Mouse (Mus musculus) CH12.LX (cell line): ENCODE results near the gene Sept12. TPM values are rescaled to one million over a fixed set of nuclear protein-coding genes. Genes with fewer than 3 reads are reported as not detected.

Experiments
- DNase-seq: peaks from one replicate; pipeline ENCODE4 v3.0.0-alpha.2; 2013; ENCODE audit errors: extremely low read depth
- H3K27ac ChIP-seq: 2 replicates; pipeline ENCODE4 v1.5.1; 2012; ENCODE audit warnings: low read depth, mild to moderate bottlenecking, control low read depth, moderate library complexity; ENCODE audit not compliant: insufficient read depth
- H3K27me3 ChIP-seq: replicated peaks from 2 replicates; pipeline ENCODE3; 2012; ENCODE audit warnings: inconsistent platforms
- H3K36me3 ChIP-seq, 2 experiments: replicated peaks in 1 of 2; 2 replicates each; pipeline versions ENCODE3 to v1.6.1; 2012; ENCODE audit warnings: inconsistent platforms in 1 of 2, low read length in 1 of 2, mild to moderate bottlenecking in 1 of 2, mixed read lengths in 1 of 2, moderate library complexity in 1 of 2; ENCODE audit not compliant: control insufficient read depth in 1 of 2, insufficient read depth in 1 of 2
- H3K4me1 ChIP-seq, 2 experiments: 2 replicates each; pipeline ENCODE4 v1.6.1; 2012; ENCODE audit warnings: inconsistent platforms in 1 of 2, moderate library complexity in 1 of 2; ENCODE audit not compliant: insufficient read depth in 2 of 2, control insufficient read depth in 1 of 2
- H3K4me2 ChIP-seq: 2 replicates; pipeline ENCODE4 v1.6.1; 2012; ENCODE audit warnings: low read depth, mild to moderate bottlenecking, control low read depth; ENCODE audit not compliant: poor library complexity, insufficient read depth, severe bottlenecking
- H3K4me3 ChIP-seq, 3 experiments: fragments of 150-350 bp in 1 of 3; sonication (generic) in 1 of 3; replicated peaks in 1 of 3; 2 replicates each; pipeline versions ENCODE3 to v1.5.1; 2011 to 2012; ENCODE audit warnings: low read depth in 2 of 3, low read length in 2 of 3, mild to moderate bottlenecking in 2 of 3, moderate library complexity in 2 of 3, control low read depth in 1 of 3, improper control_type of control experiment in 1 of 3, inconsistent platforms in 1 of 3, mixed read lengths in 1 of 3; ENCODE audit not compliant: poor library complexity in 1 of 3
- H3K79me2 ChIP-seq: replicated peaks from 2 replicates; pipeline ENCODE4 v1.6.1; 2012; ENCODE audit warnings: mild to moderate bottlenecking, moderate library complexity; ENCODE audit not compliant: control insufficient read depth, poor library complexity, insufficient read depth, severe bottlenecking; ENCODE audit errors: extremely low read depth
- H3K9ac ChIP-seq: 2 replicates; pipeline ENCODE4 v1.6.1; 2012; ENCODE audit warnings: low read depth, mild to moderate bottlenecking, control low read depth, moderate library complexity; ENCODE audit not compliant: insufficient read depth
- H3K9me3 ChIP-seq: replicated peaks from 2 replicates; pipeline ENCODE3; 2012; ENCODE audit warnings: low read length, inconsistent platforms, mixed read lengths
- BHLHE40 ChIP-seq: IDR thresholded peaks from 2 replicates; pipeline ENCODE4 v1.6.1; 2011; ENCODE audit warnings: mild to moderate bottlenecking, low read depth, low read length, improper control_type of control experiment
- CTCF ChIP-seq, 2 experiments: IDR thresholded peaks in 1 of 2; conservative IDR thresholded peaks in 1 of 2; 2 replicates each; pipeline ENCODE4 v1.5.1; 2011 to 2012; ENCODE audit warnings: low read depth in 2 of 2, low read length in 2 of 2, improper control_type of control experiment in 1 of 2, inconsistent platforms in 1 of 2, mild to moderate bottlenecking in 1 of 2, moderate library complexity in 1 of 2
- E2F4 ChIP-seq: IDR thresholded peaks from 2 replicates; pipeline ENCODE4 v1.6.1; 2011; ENCODE audit warnings: low read depth, low read length, improper control_type of control experiment; ENCODE audit not compliant: insufficient replicate concordance
- IRF4 ChIP-seq: IDR thresholded peaks from 2 replicates; pipeline ENCODE4 v1.6.1; 2014; ENCODE audit warnings: low read depth, mild to moderate bottlenecking, inconsistent platforms, low read length, improper control_type of control experiment
- JUN ChIP-seq: IDR thresholded peaks from 2 replicates; pipeline ENCODE4 v1.6.1; 2011; ENCODE audit warnings: low read depth, mild to moderate bottlenecking, low read length, improper control_type of control experiment, moderate library complexity; ENCODE audit not compliant: insufficient read depth
- KAT2A ChIP-seq: IDR thresholded peaks from 2 replicates; pipeline ENCODE4 v1.6.1; 2012; ENCODE audit warnings: low read length, improper control_type of control experiment, inconsistent platforms; ENCODE audit not compliant: insufficient replicate concordance
- MAFK ChIP-seq: IDR thresholded peaks from 2 replicates; pipeline ENCODE4 v1.6.1; 2011; ENCODE audit warnings: low read length, improper control_type of control experiment; ENCODE audit not compliant: insufficient replicate concordance
- MAZ ChIP-seq: IDR thresholded peaks from 2 replicates; pipeline ENCODE4 v1.6.1; 2012; ENCODE audit warnings: low read depth, mild to moderate bottlenecking, inconsistent platforms, low read length, improper control_type of control experiment, moderate library complexity
- MEF2A ChIP-seq: IDR thresholded peaks from 2 replicates; pipeline ENCODE4 v1.6.1; 2014; ENCODE audit warnings: low read depth, mild to moderate bottlenecking, inconsistent platforms, low read length, improper control_type of control experiment, borderline replicate concordance
- MXI1 ChIP-seq: IDR thresholded peaks from 2 replicates; pipeline ENCODE4 v1.6.1; 2011; ENCODE audit warnings: mild to moderate bottlenecking, low read depth, low read length, improper control_type of control experiment
- NELFE ChIP-seq: IDR thresholded peaks from 2 replicates; pipeline ENCODE4 v1.6.1; 2011; ENCODE audit warnings: low read depth, low read length, improper control_type of control experiment
- NRF1 ChIP-seq: IDR thresholded peaks from 2 replicates; pipeline ENCODE4 v1.6.1; 2014; ENCODE audit warnings: low read depth, mild to moderate bottlenecking, inconsistent platforms, low read length, improper control_type of control experiment, moderate library complexity
- PAX5 ChIP-seq: IDR thresholded peaks from 2 replicates; pipeline ENCODE4 v1.6.1; 2012; ENCODE audit warnings: low read length, inconsistent platforms, mixed read lengths
- RCOR1 ChIP-seq: conservative IDR thresholded peaks from 2 replicates; pipeline ENCODE4 v1.6.1; 2012; ENCODE audit warnings: low read depth, mild to moderate bottlenecking, inconsistent platforms, low read length, improper control_type of control experiment
- SIN3A ChIP-seq: IDR thresholded peaks from 2 replicates; pipeline ENCODE4 v1.6.1; 2012; ENCODE audit warnings: low read length, improper control_type of control experiment, inconsistent platforms
- SMC3 ChIP-seq: IDR thresholded peaks from 2 replicates; pipeline ENCODE4 v1.6.1; 2011; ENCODE audit warnings: low read depth, low read length, improper control_type of control experiment
- TCF12 ChIP-seq: IDR thresholded peaks from 2 replicates; pipeline ENCODE4 v1.6.1; 2014; ENCODE audit warnings: low read depth, mild to moderate bottlenecking, inconsistent platforms, low read length, improper control_type of control experiment
- UBTF ChIP-seq: IDR thresholded peaks from 2 replicates; pipeline ENCODE4 v1.6.1; 2012; ENCODE audit warnings: low read depth, mild to moderate bottlenecking, inconsistent platforms, low read length, improper control_type of control experiment, moderate library complexity
- USF1 ChIP-seq: IDR thresholded peaks from 2 replicates; pipeline ENCODE4 v1.6.1; 2014; ENCODE audit warnings: low read depth, mild to moderate bottlenecking, inconsistent platforms, low read length, improper control_type of control experiment
- ZNF384 ChIP-seq: IDR thresholded peaks from 2 replicates; pipeline ENCODE4 v1.6.1; 2012; ENCODE audit warnings: low read depth, low read length, improper control_type of control experiment, inconsistent platforms
- dilution Hi-C: fragments of 300-500 bp; cut with MboI; formaldehyde crosslinking; loops from 2 replicates; pipeline ENCODE4 v1.14.3; 2020; ENCODE audit warnings: low sequenced_read_pairs; ENCODE audit not compliant: extremely low pct_unique_long_range_greater_than_20kb, extremely low pct_ligation_motif_present
- in situ Hi-C: fragments of 300-500 bp; cut with MboI; formaldehyde crosslinking; loops from 3 replicates; pipeline ENCODE4 v1.14.3; 2019; ENCODE audit warnings: low sequenced_read_pairs, low pct_ligation_motif_present, low pct_unique_long_range_greater_than_20kb, mixed read lengths
- polyA plus RNA-seq: library from polyadenylated mRNA; unstranded; fragments of >175 nt; gene quantifications from 2 replicates; pipeline ENCODE4 v1.2.1, GENCODE M21; 2012; ENCODE audit warnings: low read depth; ENCODE audit not compliant: insufficient read length
- total RNA-seq, 2 experiments: library from RNA; depleted of rRNA; stranded (reverse); fragments of 300-350 nt in 1 of 2; fragments of >200 nt in 1 of 2; gene quantifications; 2 replicates each; pipeline ENCODE4 v1.2.3; 2012 to 2014

Gene Sept12
- not detected in 2 replicates for total RNA-seq (2012; rRNA removed)
- 0.13 TPM in 1 of 2 replicates, not detected in the other for total RNA-seq (2014; rRNA removed)
- polyA plus RNA-seq = not detected in 2 replicates

- Histone ChIP-seq H3K79me2 (no peaks in the 10 kb centered on the region), H3K4me2 (no peak within 1 kb of the TSS), H3K27me3 (peaks cover 2% of the 10 kb centered on the region), H3K9ac (no peak within 1 kb of the TSS), H3K4me3 (no peak within 1 kb of the TSS), H3K4me1 (peaks cover 0 to 11% of the 10 kb centered on the region in 2 experiments; a peak in 2 of 4 replicates), H3K9me3 (no peaks in the 10 kb centered on the region), H3K36me3 (no peaks in the 10 kb centered on the region), H3K27ac (no peak within 1 kb of the TSS)
- dilution Hi-C loops (no loop called here), in situ Hi-C loops (no loop called here)
- no peak for DNase-seq
- TF ChIP-seq KAT2A (no peak), CTCF (conservative IDR thresholded peaks at IDR 0.05 in 1 of 2, IDR thresholded peaks at IDR 0.05 in 1 of 2; ENCODE audit: low read depth in 2 of 2, low read length in 2 of 2) (no peak), RCOR1 (no peak), USF1 (no peak), NRF1 (no peak), UBTF (no peak), MEF2A (no peak), IRF4 (no peak), MAFK (no peak), JUN (no peak), BHLHE40 (no peak), E2F4 (no peak)
Measured at GRCm38 (mm10) chr16:4997553-4997952, at the start of gene Sept12. TSS of gene Sept12 (minus strand) at chr16:4997852.

DNA sequence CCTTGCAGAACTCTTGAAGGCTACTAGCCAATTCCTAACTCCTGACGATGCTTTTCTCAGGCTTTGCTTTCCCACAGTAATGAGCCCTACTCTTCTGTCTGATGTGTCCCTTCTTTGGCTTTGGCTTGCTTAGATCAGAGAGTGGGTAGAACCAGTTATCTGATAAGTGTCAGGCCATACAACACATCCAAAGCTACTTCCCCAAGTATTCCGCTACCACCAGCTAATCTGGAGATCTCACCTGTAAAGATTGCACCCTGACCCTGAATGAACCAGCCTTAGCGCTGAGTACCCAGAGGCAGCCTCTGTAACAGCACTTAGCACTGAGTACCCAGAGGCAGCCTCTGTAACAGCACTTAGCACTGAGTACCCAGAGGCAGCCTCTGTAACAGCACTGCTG, 47.7 kb upstream of the Sept12 start:
- Histone ChIP-seq H3K4me2 (no peak overlapping the region), H3K36me3 (peaks cover 56 to 75% of the 10 kb centered on the region in 2 experiments), H3K9me3 (no peaks in the 10 kb centered on the region), H3K27me3 (no peaks in the 10 kb centered on the region), H3K4me1 (peaks cover 2 to 19% of the 10 kb centered on the region in 2 experiments; a peak in 3 of 4 replicates), H3K4me3 (no peak overlapping the region), H3K79me2 (peaks cover 38% of the 10 kb centered on the region), H3K27ac (no peak overlapping the region), H3K9ac (no peak overlapping the region)
- no peak for DNase-seq
- in situ Hi-C loops = no loop called here
- dilution Hi-C loops = no loop called here
- no peak for TF ChIP-seq MXI1
- no peak for TF ChIP-seq SIN3A
- no peak for TF ChIP-seq ZNF384
- TF ChIP-seq MAZ = no peak
- TF ChIP-seq USF1 = no peak
- TF ChIP-seq BHLHE40 = no peak
- no peak for TF ChIP-seq TCF12
- no peak for TF ChIP-seq PAX5
- no peak for TF ChIP-seq NELFE
- no peak for TF ChIP-seq SMC3
- TF ChIP-seq UBTF = no peak
- TF ChIP-seq, all 38 proteins: peak for 0
